Mouse (Mus musculus): ENCODE data around the gene Grin2a. TPM values are rescaled to one million over a fixed set of nuclear protein-coding genes. Genes with fewer than 3 reads are reported as not detected.

The Grin2a gene
- polyA plus RNA-seq, 1 experiment = not detected

- Histone ChIP-seq H3K4me3 (ENCODE audit: insufficient read depth, low read depth, low read length) (no peak overlapping the region), H3K4me1 (ENCODE audit: control insufficient read depth, insufficient read depth, low read length) (no peaks in the 10 kb centered on the region), H3K27ac (ENCODE audit: insufficient read depth, low read depth, low read length) (no peak overlapping the region)
- 56% methylated on average over 1 of the region's 1 CpGs for WGBS
- TF ChIP-seq CTCF (IDR thresholded peaks at IDR 0.05; ENCODE audit: insufficient read depth, low read depth, low read length) = no peak
- TF ChIP-seq POLR2A (IDR thresholded peaks at IDR 0.05; ENCODE audit: insufficient read depth, low read depth, low read length) = no peak
Measured at GRCm38 (mm10) chr16:10001601-10002000, 6.2 kb upstream of the Grin2a start.

DNA sequence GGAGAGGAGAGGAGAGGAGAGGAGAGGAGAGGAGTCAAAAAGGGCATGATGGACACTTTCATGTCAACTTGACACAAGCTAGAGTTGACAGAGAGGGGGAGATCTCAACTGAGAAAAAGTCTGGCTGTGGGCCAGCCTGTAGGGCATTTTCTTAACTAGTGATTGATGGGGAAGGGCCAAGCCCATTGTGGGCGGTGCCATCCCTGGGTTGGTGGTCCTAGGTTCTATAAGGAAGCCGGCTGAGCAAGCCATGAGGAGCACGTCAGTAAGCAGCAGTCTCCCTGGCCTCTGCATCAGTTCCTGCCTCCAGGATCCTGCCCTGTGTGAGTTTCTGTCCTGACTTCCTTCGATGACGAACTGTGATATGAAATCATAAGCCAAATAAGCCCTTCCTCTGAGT is 4.6 kb upstream of the Grin2a start:
- Histone ChIP-seq H3K4me3 (ENCODE audit: insufficient read depth, low read depth, low read length) (no peak overlapping the region), H3K4me1 (ENCODE audit: control insufficient read depth, insufficient read depth, low read length) (peaks cover 3% of the 10 kb centered on the region; the same call in 1 of the 2 replicates), H3K27ac (ENCODE audit: insufficient read depth, low read depth, low read length) (no peak overlapping the region)
- TF ChIP-seq POLR2A (IDR thresholded peaks at IDR 0.05; ENCODE audit: insufficient read depth, low read depth, low read length) (no peak), CTCF (IDR thresholded peaks at IDR 0.05; ENCODE audit: insufficient read depth, low read depth, low read length) (no peak)
- 80% methylated on average over 5 of the region's 5 CpGs for WGBS

DNA sequence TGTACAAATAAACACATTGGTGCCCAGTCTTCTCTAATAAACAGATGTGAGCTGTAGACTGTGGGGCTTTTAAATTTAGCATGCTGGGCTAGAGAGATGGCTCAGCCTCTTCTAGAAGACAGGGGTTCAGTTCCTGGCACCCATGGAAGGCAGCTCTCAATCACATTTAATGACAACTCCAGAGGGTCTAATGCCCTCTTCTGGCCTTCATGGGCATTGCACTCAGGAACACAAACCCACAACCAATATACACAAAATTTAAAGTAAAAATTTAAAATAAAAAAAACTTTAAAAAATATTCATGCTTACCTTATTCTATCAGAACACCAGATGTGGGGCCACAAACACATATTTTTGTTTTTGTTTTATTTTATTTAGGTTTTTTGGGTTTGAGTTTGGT is 2.6 kb upstream of the Grin2a start:
- Histone ChIP-seq H3K4me3 (ENCODE audit: insufficient read depth, low read depth, low read length) (no peak overlapping the region), H3K4me1 (ENCODE audit: control insufficient read depth, insufficient read depth, low read length) (peaks cover 10% of the 10 kb centered on the region), H3K27ac (ENCODE audit: insufficient read depth, low read depth, low read length) (no peak overlapping the region)
- TF ChIP-seq CTCF (IDR thresholded peaks at IDR 0.05; ENCODE audit: insufficient read depth, low read depth, low read length) (no peak), POLR2A (IDR thresholded peaks at IDR 0.05; ENCODE audit: insufficient read depth, low read depth, low read length) (no peak)

GRCm38 (mm10) chr16:9995814-9996210 is 452 bp upstream of the Grin2a start:
- TF ChIP-seq CTCF (IDR thresholded peaks at IDR 0.05; ENCODE audit: insufficient read depth, low read depth, low read length) (no peak), POLR2A (IDR thresholded peaks at IDR 0.05; ENCODE audit: insufficient read depth, low read depth, low read length) (no peak; the same call in 1 of the 2 replicates)
- Histone ChIP-seq H3K4me1 (ENCODE audit: control insufficient read depth, insufficient read depth, low read length) (peaks cover 21% of the 10 kb centered on the region), H3K27ac (ENCODE audit: insufficient read depth, low read depth, low read length) (peak overlapping the region; percentile 86), H3K4me3 (ENCODE audit: insufficient read depth, low read depth, low read length) (peak overlapping the region; percentile 82)
- 16% methylated on average over 13 of the region's 13 CpGs for WGBS

DNA sequence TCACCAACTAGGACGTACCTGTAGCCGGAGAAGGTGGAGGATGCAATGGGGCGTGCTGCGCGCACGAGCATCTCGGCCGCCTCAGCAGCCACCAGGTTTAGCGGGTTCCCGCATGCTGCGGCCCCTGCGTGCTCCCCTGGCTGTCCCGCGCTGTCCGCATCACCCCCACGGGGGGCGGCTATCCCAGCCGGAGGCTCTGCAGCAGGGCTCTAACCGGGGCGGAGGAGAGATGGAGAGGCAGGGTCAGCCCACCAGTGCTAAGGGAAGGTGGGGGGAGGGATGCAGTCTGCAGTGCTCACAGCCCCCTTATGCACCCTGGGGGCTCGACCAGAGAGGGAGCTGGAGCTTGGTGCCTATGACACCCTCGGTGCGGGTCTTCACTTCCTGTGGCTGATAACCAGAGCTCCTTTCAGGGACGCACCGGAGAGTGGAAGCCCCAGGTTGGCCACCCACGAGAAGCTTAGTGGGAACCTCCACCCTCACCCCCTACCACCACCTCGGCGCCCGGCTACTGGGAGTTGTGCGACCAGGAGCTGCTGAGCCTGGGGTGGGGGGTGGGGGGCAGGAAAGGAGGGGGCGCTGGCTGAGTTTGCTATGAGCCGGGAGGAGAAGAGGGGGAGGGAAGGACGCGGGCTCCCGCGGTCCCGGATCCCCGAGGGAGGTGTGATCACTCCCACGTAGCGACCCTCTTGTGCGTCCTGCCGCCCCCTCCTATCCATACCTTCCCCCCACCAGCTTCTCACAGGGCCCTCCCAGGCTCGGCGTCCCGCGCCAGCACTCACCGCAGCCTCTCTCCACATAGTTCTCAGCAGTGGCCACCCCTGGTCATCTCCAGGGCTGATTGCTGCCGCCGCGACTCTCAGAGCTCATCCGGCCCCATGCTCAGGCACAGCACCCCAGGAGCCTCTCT is 1.1 kb downstream of the Grin2a start:
- WGBS = under 1% methylated on average over 51 of the region's 51 CpGs
- peak overlapping the region; percentile 88 for H3K27ac ChIP-seq (ENCODE audit: insufficient read depth, low read depth, low read length)
- TF ChIP-seq POLR2A (IDR thresholded peaks at IDR 0.05; ENCODE audit: insufficient read depth, low read depth, low read length) = no peak
- TF ChIP-seq CTCF (IDR thresholded peaks at IDR 0.05; ENCODE audit: insufficient read depth, low read depth, low read length) = no peak

DNA sequence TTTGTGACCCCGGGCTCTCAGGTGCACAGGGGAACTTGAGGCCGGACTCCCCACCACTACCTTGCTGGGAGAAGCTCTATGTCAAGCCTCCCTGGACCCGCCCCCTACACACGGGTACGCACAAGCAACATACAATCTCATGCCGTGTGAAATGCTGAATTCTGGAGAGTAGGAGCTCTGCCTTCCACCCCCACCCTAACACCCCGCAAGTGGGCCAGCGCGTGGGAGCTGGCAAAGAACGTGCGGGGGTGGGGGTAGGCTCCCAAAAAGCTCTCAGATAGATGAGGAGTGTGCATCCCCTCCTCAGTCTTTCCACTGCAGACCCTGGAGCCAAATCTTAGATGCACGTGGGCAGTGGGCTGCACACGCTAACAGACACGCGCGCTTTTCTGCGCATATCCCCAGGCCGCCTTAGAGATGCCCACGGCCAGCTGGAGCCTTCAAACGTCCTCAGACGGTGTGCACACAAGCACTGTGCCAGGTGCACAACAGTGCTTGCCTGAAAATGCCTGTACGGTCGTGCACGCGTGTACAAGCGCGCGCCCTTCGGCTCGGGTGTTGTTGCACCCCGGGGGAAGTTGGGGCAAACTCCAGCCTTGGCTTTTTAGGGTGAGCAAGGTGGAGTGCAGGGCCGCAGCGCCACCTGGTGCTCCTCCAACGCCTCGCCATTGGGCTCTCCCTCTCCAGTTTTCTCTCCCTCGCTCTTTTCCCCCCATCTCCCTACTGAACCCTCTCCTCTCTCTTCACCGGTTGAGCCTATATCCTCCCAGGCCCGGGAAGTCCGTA is 1.9 kb downstream of the Grin2a start:
- TF ChIP-seq POLR2A (IDR thresholded peaks at IDR 0.05; ENCODE audit: insufficient read depth, low read depth, low read length) (no peak), CTCF (IDR thresholded peaks at IDR 0.05; ENCODE audit: insufficient read depth, low read depth, low read length) (peak; percentile 83)
- under 1% methylated on average over 39 of the region's 39 CpGs for WGBS
- Histone ChIP-seq H3K4me1 (ENCODE audit: control insufficient read depth, insufficient read depth, low read length) (peaks cover 24% of the 10 kb centered on the region), H3K4me3 (ENCODE audit: insufficient read depth, low read depth, low read length) (peak overlapping the region; percentile 82), H3K27ac (ENCODE audit: insufficient read depth, low read depth, low read length) (peak overlapping the region; percentile 88)

More for the DNA sequence above, 1.1 kb downstream of the Grin2a start:
- H3K4me1 ChIP-seq (ENCODE audit: control insufficient read depth, insufficient read depth, low read length) = peaks cover 24% of the 10 kb centered on the region
- peak overlapping the region; percentile 82 for H3K4me3 ChIP-seq (ENCODE audit: insufficient read depth, low read depth, low read length)

DNA sequence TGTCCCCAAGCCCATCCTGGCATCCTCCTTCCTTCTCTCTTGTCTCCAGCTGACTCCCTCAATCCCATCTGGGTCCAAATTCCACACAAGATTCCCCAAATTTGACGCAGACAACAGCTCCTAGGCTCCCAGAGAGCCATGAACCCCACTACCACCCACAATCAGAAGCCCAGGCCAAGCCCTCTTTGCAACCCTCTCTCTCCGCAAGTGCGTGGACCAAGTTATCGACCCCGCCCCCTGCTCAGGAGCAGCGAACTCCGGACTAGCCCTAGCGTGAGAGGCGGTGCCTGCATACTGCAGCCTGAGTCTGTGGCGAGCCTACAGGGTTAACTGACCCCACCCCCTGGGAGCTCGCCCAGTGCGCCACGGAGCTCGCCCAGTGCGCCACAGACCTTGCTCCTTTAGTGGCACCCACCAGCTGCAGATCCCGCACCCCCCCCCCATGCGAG is 2.6 kb downstream of the Grin2a start:
- 3% methylated on average over 17 of the region's 17 CpGs for WGBS
- Histone ChIP-seq H3K4me3 (ENCODE audit: insufficient read depth, low read depth, low read length) (peak overlapping the region; percentile 82), H3K4me1 (ENCODE audit: control insufficient read depth, insufficient read depth, low read length) (peaks cover 24% of the 10 kb centered on the region), H3K27ac (ENCODE audit: insufficient read depth, low read depth, low read length) (no peak overlapping the region)
- no peak for TF ChIP-seq POLR2A (IDR thresholded peaks at IDR 0.05; ENCODE audit: insufficient read depth, low read depth, low read length)
- no peak for TF ChIP-seq CTCF (IDR thresholded peaks at IDR 0.05; ENCODE audit: insufficient read depth, low read depth, low read length)

DNA sequence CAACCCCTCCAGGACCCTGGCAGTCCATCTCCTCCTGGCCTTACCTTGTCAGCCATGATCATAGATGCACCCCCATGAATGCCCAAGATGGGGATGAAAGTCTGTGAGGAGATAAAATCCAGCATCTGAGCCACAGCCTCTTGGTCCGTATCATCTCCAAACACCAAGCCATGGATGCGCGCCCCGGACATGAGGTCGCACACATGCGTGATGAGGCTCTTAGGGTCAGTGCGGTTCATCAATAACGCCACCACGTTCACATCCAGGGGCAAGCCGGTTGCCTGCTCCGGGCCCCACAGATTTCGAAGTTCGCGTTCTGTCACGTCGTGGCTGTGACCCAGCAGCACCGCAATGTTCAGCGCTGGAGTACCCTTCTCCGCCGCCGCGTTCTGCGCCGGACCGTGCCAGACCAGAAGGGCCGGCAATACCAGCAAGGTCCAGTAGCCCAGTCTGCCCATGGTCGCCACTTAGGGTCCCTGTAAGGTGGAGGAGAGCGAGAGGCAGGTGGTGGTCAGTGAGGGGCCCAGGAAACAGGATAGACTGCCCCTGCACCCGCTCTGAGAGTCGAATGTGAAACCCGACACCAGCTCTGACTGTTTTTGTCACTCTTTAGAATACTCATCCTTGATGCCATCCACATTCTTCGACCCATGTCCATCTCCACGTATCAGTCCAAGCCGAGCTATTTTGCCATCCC is 3.1 kb downstream of the Grin2a start:
- Histone ChIP-seq H3K4me1 (ENCODE audit: control insufficient read depth, insufficient read depth, low read length) (peaks cover 24% of the 10 kb centered on the region), H3K27ac (ENCODE audit: insufficient read depth, low read depth, low read length) (no peak overlapping the region), H3K4me3 (ENCODE audit: insufficient read depth, low read depth, low read length) (peak overlapping the region; percentile 82)
- no peak for TF ChIP-seq CTCF (IDR thresholded peaks at IDR 0.05; ENCODE audit: insufficient read depth, low read depth, low read length)
- TF ChIP-seq POLR2A (IDR thresholded peaks at IDR 0.05; ENCODE audit: insufficient read depth, low read depth, low read length) = no peak
- 33% methylated on average over 34 of the region's 34 CpGs for WGBS

All from olfactory bulb, adult 2 months (tissue).